Mouse (Mus musculus): ENCODE measurements around the gene Zfp692. TPM values are rescaled to one million over a fixed set of nuclear protein-coding genes. Genes with fewer than 3 reads are reported as not detected.
"Not testable (repeated sequence)": the region's sequence is repeated elsewhere in the genome, so short reads cannot be mapped to it uniquely, and the experiment has no call there.

Zfp692 gene
- polyA plus RNA-seq, 1 experiment from 2014 or later, result 32.4 TPM

- ATAC-seq, result no peak
- Histone ChIP-seq H3K36me3 (ENCODE audit: control insufficient read depth, insufficient read depth, low read length) (no peaks in the 10 kb centered on the region), H3K4me1 (ENCODE audit: control insufficient read depth, insufficient read depth, low read length) (no peaks in the 10 kb centered on the region), H3K4me2 (ENCODE audit: low read length) (no peak overlapping the region), H3K4me3 (ENCODE audit: low read depth, low read length) (no peak overlapping the region), H3K27ac (ENCODE audit: low read length) (no peak overlapping the region), H3K27me3 (ENCODE audit: control insufficient read depth, insufficient read depth, low read depth, low read length) (no peaks in the 10 kb centered on the region), H3K9ac (ENCODE audit: low read depth, low read length) (no peak overlapping the region), H3K9me3 (replicated peaks; ENCODE audit: control insufficient read depth, low read length, poor library complexity, severe bottlenecking) (no peaks in the 10 kb centered on the region)
- WGBS, result 89% methylated on average over 3 of the region's 3 CpGs
Observed at GRCm38 (mm10) chr11:58357042-58357441, 50.2 kb downstream of the Zfp692 start.

DNA sequence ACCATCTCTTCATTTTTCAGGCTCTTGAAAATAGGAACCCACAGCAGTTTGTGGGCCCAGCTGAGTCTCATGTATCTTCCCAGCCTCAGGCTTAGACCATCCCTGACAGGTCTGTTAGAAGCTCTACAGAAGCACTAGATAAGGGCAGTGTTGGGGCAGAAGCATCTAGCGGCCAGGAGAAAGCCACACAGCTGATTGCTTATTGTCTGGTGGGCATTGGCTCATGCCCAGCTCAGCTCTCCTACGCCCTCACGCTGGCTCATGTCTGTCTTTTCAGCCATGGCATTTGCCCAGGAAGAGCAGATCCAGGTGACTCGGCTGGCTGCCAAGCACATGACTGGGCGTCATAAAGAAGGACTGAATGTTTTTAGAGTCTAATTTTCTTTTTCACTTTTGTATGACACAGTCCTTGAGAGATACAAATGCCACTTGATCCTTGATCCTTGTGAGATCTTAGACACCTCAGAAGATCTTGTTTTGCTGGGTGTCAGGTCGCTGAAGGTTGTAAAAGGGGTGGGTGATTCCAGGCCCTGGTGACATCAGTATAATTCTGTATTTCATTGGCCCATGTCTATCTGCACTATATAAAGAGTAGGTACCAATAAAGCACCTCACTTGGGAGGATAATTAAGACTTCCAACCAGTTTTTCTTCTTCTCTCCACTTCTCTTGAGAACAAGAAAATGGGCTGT is 51.1 kb downstream of the Zfp692 start:
- WGBS, result 88% methylated on average over 6 of the region's 6 CpGs
- no peaks in the 10 kb centered on the region for H3K27me3 ChIP-seq (ENCODE audit: control insufficient read depth, insufficient read depth, low read depth, low read length)

DNA sequence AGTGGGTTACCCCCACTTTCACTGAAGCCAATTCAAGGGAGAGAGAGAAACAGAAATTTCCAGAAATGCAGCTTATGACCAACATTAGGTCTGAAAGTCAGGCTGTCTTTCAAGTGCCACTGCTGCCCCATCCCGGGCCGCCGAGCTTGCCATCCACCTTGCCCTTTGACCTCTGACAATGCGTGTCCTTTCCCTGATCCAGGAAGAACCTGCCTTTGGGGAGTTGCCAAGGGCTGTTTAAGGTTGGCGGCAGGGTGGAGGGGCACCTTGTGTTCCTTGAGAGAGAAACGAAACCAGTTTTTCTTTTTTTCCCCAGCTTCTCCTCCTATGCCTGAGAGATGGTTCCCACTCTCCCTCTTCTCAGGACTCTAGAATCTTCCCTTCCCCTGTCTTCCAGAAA is 55.7 kb downstream of the Zfp692 start:
- not testable (repeated sequence) for H3K9ac ChIP-seq (ENCODE audit: low read depth, low read length); H3K9me3 ChIP-seq (replicated peaks; ENCODE audit: control insufficient read depth, low read length, poor library complexity, severe bottlenecking); H3K27ac ChIP-seq (ENCODE audit: low read length); H3K4me1 ChIP-seq (ENCODE audit: control insufficient read depth, insufficient read depth, low read length); H3K27me3 ChIP-seq (ENCODE audit: control insufficient read depth, insufficient read depth, low read depth, low read length); H3K36me3 ChIP-seq (ENCODE audit: control insufficient read depth, insufficient read depth, low read length); ATAC-seq; H3K4me2 ChIP-seq (ENCODE audit: low read length); H3K4me3 ChIP-seq (ENCODE audit: low read depth, low read length)
- no CpG with 5 or more reads among the region's 6 CpGs for WGBS

More for the DNA sequence above, 51.1 kb downstream of the Zfp692 start:
- Histone ChIP-seq H3K4me1 (ENCODE audit: control insufficient read depth, insufficient read depth, low read length) (no peaks in the 10 kb centered on the region), H3K4me2 (ENCODE audit: low read length) (no peak overlapping the region), H3K4me3 (ENCODE audit: low read depth, low read length) (no peak overlapping the region), H3K9ac (ENCODE audit: low read depth, low read length) (no peak overlapping the region), H3K27ac (ENCODE audit: low read length) (no peak overlapping the region), H3K9me3 (replicated peaks; ENCODE audit: control insufficient read depth, low read length, poor library complexity, severe bottlenecking) (no peaks in the 10 kb centered on the region), H3K36me3 (ENCODE audit: control insufficient read depth, insufficient read depth, low read length) (no peaks in the 10 kb centered on the region)
- ATAC-seq, result no peak

Other genes starting within 250 kb of the Zfp692 start
- 0.13 TPM in 1 of 2 replicates, not detected in the other for gene Gm12248, start 213.9 kb upstream of the Zfp692 start, polyA plus RNA-seq (2015; fragmentation: Nextera tagmentation; extraction: Ambion mirVana)
- 105 and 113 TPM in 2 replicates for gene Cnot8, start 202.9 kb upstream of the Zfp692 start, polyA plus RNA-seq (2015; fragmentation: Nextera tagmentation; extraction: Ambion mirVana)
- gene Gemin5, start 138.5 kb upstream of the Zfp692 start, polyA plus RNA-seq (2015; fragmentation: Nextera tagmentation; extraction: Ambion mirVana), result 12.7 and 13.9 TPM in 2 replicates
- gene Mrpl22, start 135.4 kb upstream of the Zfp692 start, polyA plus RNA-seq (2015; fragmentation: Nextera tagmentation; extraction: Ambion mirVana), result 88.5 and 93.4 TPM in 2 replicates
- gene Igtp, start 107.5 kb upstream of the Zfp692 start, polyA plus RNA-seq (2015; fragmentation: Nextera tagmentation; extraction: Ambion mirVana), result 1.2 and 1.6 TPM in 2 replicates
- 1.0 and 1.1 TPM in 2 replicates for gene Irgm2, start 107.5 kb upstream of the Zfp692 start, polyA plus RNA-seq (2015; fragmentation: Nextera tagmentation; extraction: Ambion mirVana)
- gene 4930438A08Rik, start 32.3 kb upstream of the Zfp692 start, polyA plus RNA-seq (2015; fragmentation: Nextera tagmentation; extraction: Ambion mirVana), result not detected in 2 replicates
- gene Zfp672, start 23.3 kb downstream of the Zfp692 start, polyA plus RNA-seq (2015; fragmentation: Nextera tagmentation; extraction: Ambion mirVana), result 37.1 and 40.2 TPM in 2 replicates
- gene Sh3bp5l, start 23.7 kb downstream of the Zfp692 start, polyA plus RNA-seq (2015; fragmentation: Nextera tagmentation; extraction: Ambion mirVana), result 52.4 and 53.2 TPM in 2 replicates
- gene Lypd8, start 72.0 kb downstream of the Zfp692 start, polyA plus RNA-seq (2015; fragmentation: Nextera tagmentation; extraction: Ambion mirVana), result not detected in 2 replicates
- gene 1810065E05Rik, start 114.0 kb downstream of the Zfp692 start, polyA plus RNA-seq (2015; fragmentation: Nextera tagmentation; extraction: Ambion mirVana), result not detected in 2 replicates
- not detected in 2 replicates for gene Gm12253, start 125.5 kb downstream of the Zfp692 start, polyA plus RNA-seq (2015; fragmentation: Nextera tagmentation; extraction: Ambion mirVana)
- not detected in 2 replicates for gene Lypd9, start 145.9 kb downstream of the Zfp692 start, polyA plus RNA-seq (2015; fragmentation: Nextera tagmentation; extraction: Ambion mirVana)
- gene Olfr30, start 155.2 kb downstream of the Zfp692 start, polyA plus RNA-seq (2015; fragmentation: Nextera tagmentation; extraction: Ambion mirVana), result not detected in 2 replicates
- gene Olfr332, start 185.5 kb downstream of the Zfp692 start, polyA plus RNA-seq (2015; fragmentation: Nextera tagmentation; extraction: Ambion mirVana), result not detected in 2 replicates
- gene Olfr331, start 195.5 kb downstream of the Zfp692 start, polyA plus RNA-seq (2015; fragmentation: Nextera tagmentation; extraction: Ambion mirVana), result not detected in 2 replicates
- not detected in 2 replicates for gene Olfr330, start 227.8 kb downstream of the Zfp692 start, polyA plus RNA-seq (2015; fragmentation: Nextera tagmentation; extraction: Ambion mirVana)
- not detected in 2 replicates for gene Olfr329-ps, start 239.4 kb downstream of the Zfp692 start, polyA plus RNA-seq (2015; fragmentation: Nextera tagmentation; extraction: Ambion mirVana)
- gene Olfr328, start 248.6 kb downstream of the Zfp692 start, polyA plus RNA-seq (2015; fragmentation: Nextera tagmentation; extraction: Ambion mirVana), result 0.07 TPM in 1 of 2 replicates, not detected in the other

All from midbrain, embryonic 16.5 days (tissue).